Mouse (Mus musculus): ENCODE measurements around the gene Sbp.

DNA sequence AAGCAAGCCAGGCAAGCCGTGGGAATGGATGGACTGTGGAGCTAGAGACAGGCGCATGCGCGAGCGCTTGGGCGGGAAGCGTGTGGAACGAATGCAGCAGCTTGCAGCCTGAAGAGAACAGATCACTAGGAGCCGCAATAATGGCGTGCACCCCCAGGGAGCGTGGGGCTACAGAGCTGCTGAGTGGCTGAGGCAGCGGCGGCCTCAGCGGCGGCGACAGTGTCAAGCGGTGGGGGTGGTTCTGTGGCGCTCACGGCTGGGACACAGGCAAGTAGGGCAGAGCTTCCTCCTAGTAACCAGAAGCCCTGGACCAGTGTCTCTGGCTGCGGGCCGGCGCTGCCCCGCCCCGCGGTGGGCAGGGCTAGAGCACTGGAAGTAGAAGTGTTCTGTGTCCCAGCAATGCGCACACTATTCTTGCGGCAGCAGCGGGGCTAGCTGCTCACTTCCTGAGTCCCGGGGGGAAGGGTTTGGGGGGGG, 16.9 kb upstream of the Sbp start:
- TF ChIP-seq CTCF (conservative IDR thresholded peaks at IDR 0.05 in 1 of 2, IDR thresholded peaks at IDR 0.05 in 1 of 2; ENCODE audit: low read depth in 2 of 2, low read length in 2 of 2) (no peak), MAZ (IDR thresholded peaks at IDR 0.05; ENCODE audit: low read depth, low read length) (no peak)

Measured in CH12.LX (cell line).